Mouse (Mus musculus): ENCODE measurements around the gene Spry1.
"Not testable (repeated sequence)": the region's sequence is repeated elsewhere in the genome, so short reads cannot be mapped to it uniquely, and the experiment has no call there.

The Spry1 gene

DNA sequence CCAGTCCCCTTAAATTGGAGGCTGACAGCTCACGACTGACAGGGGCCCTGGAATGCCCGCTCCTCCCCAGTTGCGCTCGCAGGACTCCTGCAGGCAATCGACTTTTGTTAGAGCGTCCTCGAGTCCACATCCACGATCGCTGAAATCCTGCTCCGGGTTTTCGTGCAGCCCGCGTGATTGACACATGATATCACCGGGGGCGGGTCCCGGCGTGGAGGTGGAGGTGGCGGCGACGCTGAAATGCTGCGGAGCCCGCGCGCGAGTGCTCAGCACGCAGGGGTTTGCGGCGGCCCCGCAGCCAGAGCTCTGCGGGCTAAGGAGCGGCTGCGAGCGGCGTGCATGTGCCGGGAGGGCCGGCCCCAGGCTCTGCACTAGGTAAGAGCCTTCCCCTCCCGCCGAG lies at the start of gene Spry1:
Spry1 (plus strand) TSS at position 258 of the 400 bp plus-strand sequence.
- peak; percentile 94 for DNase-seq

GRCm38 (mm10) chr3:37595721-37596120 lies 44.0 kb upstream of the Spry1 start:
- no peak for DNase-seq

DNA sequence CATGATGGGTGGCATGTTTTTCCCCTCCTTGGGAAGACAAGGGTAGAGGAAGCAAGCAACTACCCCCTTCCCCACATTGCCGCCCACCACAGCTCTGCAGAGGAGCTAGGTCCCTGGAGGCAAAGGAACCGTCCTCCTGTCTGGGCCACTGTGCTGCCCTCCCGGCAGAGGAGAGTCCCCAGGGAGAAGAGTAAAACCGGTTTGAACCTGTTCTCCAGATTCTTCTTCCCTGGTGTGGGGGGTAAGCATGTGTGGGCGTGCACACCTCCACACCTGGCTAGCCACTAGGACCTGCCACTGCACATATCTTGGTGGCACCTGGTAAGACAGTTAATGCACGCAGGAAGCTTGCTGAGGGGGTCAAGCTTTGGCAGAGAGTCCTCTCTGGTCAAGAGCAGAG lies 43.2 kb upstream of the Spry1 start:
- no peak for DNase-seq

- DNase-seq, result no peak
Measured at GRCm38 (mm10) chr3:37597200-37597599, 42.5 kb upstream of the Spry1 start.

DNA sequence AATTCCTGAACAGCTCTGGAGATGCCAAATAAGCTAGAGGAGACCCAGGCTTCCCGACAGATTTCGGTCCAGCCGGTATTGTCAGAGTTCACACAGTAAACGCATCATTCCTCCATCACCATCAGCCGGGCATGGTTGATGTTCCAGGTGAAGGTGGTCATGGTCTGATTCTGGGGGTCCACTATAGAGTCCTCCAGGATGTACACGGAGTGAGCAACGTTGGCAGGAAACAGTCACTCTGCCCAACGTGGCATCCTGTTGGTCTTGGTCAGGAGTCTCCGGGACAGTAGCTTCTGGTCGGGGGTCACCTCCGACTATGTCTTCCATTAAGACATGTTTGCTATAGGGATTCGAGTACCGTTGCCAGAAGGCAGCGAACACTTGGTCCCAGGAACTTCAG lies 40.1 kb upstream of the Spry1 start:
- not testable (repeated sequence) for DNase-seq

- DNase-seq, result no peak
Measured at GRCm38 (mm10) chr3:37602356-37602755, 37.4 kb upstream of the Spry1 start.

- DNase-seq, result no peak
Measured at GRCm38 (mm10) chr3:37602890-37603289, 36.9 kb upstream of the Spry1 start.

DNA sequence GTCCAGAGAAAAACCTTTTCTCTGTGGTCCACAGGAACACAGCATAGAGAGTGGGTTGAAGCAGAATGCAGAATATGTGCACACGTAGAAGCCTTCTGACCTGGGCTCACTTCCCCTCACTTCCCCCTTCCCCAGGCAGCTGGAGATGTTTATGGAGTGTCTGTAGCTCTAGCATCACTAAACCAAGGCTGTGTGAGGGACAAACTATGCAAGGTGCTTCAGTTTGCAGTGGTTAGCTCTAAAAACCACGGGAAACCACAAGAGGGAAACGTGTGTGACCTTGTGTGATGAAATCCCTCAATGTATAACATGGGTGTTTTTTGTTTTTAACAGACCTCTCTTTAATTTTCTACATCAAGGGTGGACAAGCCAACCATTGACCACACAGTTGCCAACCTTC lies 36.2 kb upstream of the Spry1 start:
- no peak for DNase-seq

- DNase-seq, result no peak
Measured at GRCm38 (mm10) chr3:37604976-37605875, 34.5 kb upstream of the Spry1 start.

DNA sequence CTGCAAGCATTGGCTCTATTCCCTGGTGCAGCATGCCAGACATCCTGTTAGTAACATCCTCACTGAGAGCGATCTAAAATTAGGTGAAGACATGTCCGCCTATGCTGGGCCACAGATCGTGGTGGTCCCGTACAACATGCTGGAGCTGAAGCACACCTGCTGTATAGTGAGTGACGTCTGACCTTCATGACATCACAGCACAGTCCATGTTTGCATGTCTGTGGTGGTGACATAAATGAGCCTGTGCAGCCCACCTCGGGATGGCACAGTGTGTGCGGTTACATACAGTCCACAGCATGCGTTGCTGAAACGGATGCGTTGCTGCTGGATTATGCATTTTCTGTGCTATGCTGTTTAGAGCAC lies 33.9 kb upstream of the Spry1 start:
- no peak for DNase-seq

- DNase-seq, result no peak
Measured at GRCm38 (mm10) chr3:37608926-37609325, 30.8 kb upstream of the Spry1 start.

- no peak for DNase-seq
Measured at GRCm38 (mm10) chr3:37610670-37611069, 29.1 kb upstream of the Spry1 start.

- no peak for DNase-seq
Measured at GRCm38 (mm10) chr3:37613722-37614121, 26.0 kb upstream of the Spry1 start.

GRCm38 (mm10) chr3:37614878-37615650 lies 24.7 kb upstream of the Spry1 start:
- DNase-seq, result no peak

GRCm38 (mm10) chr3:37616586-37617547 lies 22.9 kb upstream of the Spry1 start:
- peak; percentile 49 for DNase-seq

DNA sequence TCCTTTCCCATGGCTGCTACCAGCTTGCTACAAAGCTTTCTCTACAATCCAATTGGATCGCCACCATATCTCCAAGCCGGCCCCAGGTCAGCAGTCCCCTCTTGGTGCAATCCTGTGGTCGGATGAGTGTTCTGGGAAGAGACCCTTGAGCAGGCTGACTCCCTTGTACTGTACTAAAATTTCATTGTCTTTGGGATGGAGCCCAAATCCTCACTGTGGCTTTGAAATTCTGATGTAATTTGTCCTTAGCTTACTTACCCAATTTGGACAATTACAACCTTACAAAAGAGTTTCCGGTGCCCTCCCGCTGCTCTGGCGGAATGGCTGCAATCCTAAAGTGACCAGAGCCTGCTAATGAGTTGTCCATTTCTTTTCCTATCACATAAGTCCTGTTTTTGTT lies 7.5 kb upstream of the Spry1 start:
- no peak for DNase-seq

GRCm38 (mm10) chr3:37632751-37633150 lies 7.0 kb upstream of the Spry1 start:
- no peak for DNase-seq

GRCm38 (mm10) chr3:37634648-37635047 lies 5.1 kb upstream of the Spry1 start:
- peak; percentile 59 for DNase-seq

DNA sequence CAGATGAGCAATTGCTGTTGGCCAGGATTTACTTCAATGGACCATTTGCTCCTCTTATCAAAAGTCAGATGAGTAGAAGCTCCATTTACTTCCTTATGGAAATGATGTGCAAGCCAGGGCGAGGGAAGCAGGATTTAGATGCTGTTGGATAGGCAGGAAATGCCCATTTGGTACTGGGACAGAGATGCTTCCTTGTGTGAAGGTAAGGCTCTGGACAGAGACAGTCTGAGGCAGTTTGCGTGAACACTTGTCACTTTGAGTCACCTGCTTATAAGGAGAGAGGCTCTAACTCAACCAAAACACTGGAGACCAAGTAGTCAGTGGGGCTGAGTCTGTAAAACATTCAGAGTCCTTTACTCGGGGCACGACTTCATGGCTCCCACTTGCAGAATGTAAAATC lies 2.8 kb upstream of the Spry1 start:
- no peak for DNase-seq

DNA sequence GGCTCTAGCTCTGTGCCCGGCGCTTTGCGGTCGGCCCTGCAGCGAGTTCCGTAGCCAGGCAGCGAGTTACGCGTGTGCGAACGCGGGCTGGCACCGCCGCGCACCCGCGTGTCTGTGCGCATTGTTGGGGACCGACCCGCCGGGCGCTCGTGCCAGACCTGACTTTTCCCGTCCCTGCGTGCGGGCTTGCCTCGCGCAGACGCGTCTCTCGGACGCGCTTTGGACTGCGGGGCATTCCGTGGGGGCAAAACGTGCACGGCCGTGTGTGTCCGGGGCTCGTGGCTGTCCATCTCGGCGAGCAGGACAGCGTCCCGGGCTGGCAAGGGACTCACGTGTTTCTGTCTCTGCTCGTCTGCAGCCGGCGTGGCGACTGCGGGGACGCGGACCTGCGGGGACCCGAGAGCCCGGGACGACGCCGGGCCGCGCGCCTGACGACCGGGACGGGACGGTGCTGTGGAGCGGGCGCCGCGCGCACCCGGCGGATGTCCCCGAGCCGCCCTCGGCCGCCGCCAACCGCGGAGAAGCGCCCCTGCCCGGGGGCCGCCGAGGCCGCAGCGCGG lies 495 bp downstream of the Spry1 start:
- DNase-seq, result peak; percentile 70

DNA sequence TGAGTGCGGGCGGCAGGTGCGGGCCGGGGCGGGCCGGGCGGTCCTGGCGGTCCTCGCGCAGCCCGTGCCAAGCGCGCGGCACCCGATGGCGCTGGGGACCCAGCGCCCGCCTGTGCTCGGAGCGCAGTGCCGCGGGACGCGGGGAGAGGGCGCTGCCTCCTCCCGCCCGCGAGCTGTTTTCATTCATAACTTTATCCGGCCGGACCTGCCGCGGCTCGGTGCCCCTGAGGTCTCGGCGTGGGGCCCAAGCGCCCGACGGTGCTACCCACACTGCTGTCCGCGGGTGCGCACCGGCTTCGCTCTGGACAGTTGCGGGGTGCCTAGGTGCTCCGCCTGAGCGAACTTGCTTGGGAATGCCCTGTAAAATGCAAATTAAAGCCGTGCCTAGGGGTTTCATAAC lies 1.1 kb downstream of the Spry1 start:
- DNase-seq, result peak; percentile 89

Measured in embryo, embryonic 11 days (tissue).